Mouse (Mus musculus) kidney, postnatal 10 days (tissue): ENCODE results near the gene Tshz2.
"Not testable (repeated sequence)": the region's sequence is repeated elsewhere in the genome, so short reads cannot be mapped to it uniquely, and the experiment has no call there.

Source experiments
- DNase-seq: peaks from one replicate; pipeline ENCODE4 v3.0.0; 2021; ENCODE audit warnings: mixed read lengths

Tshz2 gene

GRCm38 (mm10) chr2:169760117-169760516 is 127.3 kb downstream of the Tshz2 start:
- no peak for DNase-seq

DNA sequence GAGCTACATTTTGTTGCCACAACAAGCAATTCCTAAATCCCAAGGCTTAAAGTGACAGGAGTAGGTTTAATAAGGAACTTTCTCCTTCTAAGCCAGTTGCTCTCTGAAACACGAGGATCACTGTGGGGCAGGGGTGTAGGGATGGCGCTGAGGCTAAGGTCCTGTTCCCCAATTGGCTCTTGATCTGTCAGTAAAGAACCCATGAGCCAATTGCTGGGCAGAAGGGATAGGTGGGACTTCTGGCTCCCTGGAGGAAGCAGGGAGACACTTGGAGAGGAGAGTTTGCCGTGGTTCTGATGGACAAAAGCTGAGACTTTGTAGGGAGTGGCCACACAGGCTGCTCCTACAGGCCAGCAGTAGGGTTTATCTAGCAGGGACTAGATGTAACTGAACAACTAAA is 128.9 kb downstream of the Tshz2 start:
- DNase-seq, result no peak

GRCm38 (mm10) chr2:169762301-169762700 is 129.5 kb downstream of the Tshz2 start:
- no peak for DNase-seq

DNA sequence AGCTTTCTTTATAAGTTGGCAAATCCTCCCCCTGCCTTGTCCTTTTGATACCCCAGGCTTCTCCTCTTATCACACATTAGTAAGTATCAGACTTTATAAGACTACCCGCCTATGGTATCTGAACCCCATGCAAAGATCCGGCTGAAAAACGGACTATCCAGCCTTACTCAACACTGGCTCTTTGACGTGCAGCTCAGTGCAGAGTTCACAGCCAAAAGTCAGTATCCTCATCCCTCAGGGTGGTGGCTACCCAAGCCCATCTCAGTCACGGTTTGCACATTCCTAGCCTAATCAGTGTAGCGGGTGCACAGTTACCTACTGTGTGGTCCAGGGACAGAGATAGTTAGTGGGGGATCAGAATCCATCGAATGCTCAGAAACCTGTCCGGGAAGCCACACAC is 130.9 kb downstream of the Tshz2 start:
- DNase-seq, result no peak

DNA sequence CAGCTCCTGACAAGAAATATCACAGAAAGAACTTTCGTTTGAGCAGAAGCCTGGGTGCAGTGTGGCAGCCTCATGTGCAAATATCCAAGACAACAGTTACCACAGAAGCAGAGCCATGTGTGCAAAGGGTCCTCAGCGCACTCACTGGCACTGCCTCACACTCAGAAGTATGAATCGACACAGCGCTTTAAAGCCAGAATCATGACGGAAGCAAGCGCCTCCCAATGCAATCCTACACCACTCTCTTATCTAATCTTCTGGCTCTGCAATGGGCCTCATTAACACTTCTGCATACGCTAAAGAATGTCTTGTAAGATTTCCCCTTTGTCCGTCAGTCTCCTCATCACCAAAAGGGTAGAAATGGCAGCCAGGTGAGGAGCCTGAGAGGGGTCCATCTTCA is 133.4 kb downstream of the Tshz2 start:
- DNase-seq, result no peak

- DNase-seq, result no peak
Measured at GRCm38 (mm10) chr2:169767281-169767680, 134.5 kb downstream of the Tshz2 start.

DNA sequence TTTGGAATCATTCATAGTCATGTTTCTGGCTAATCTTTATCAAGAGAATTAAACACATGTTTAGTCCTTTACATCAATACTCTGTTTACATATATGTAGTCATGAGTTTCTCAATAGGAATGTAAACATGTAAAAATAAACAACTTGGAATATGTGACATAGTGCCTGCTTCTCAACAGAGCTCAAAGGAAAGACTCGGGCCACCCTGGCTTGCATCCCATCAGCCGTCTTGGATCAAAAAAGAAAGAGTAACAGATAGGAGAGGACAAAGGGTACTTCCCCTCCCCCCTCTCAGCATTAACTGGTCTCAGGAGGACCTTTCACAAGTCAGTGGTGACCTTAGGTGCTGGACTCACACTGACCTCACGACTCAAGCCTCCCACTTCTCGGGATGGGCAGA is 142.3 kb downstream of the Tshz2 start:
- no peak for DNase-seq

DNA sequence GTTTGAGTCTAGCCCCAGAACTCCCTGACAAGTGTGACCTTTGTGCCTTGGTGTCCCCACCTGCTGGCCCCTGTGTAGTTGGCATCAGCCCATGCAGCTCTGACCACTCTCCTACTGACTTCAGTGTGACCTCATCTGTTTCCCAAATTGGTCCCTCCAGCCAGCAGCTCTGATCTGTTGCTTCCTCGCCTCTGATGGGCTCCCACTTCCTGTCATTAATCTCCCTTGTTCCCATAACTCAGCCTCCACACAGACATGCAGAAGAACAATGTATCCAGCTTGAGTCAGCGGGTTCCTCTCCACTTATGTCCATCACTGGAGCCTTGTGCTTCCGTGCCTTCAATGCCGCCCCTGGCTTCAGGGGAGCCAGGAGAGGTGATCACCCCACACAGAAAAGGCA is 144.4 kb downstream of the Tshz2 start:
- peak; percentile 69 for DNase-seq

DNA sequence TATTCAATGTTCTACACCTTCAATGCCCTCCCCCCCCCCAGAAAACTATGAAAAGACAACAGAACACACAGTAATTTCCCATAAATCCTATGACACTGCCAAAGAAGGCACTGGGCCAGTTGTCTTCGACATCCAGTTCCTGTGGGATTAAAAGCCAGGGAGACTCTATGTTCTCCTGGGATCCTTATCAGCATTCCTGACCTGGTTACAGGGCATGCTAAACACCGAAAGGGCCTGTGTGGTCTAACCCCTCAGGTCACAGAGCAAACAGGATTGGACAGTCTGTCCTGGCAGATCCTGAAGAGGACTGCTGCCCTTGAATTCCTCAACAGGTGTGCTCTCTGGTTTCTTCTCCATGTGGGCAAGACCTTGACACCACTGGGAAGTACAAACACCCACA is 145.0 kb downstream of the Tshz2 start:
- DNase-seq, result no peak

GRCm38 (mm10) chr2:169778740-169779345 is 146.0 kb downstream of the Tshz2 start:
- DNase-seq, result no peak

DNA sequence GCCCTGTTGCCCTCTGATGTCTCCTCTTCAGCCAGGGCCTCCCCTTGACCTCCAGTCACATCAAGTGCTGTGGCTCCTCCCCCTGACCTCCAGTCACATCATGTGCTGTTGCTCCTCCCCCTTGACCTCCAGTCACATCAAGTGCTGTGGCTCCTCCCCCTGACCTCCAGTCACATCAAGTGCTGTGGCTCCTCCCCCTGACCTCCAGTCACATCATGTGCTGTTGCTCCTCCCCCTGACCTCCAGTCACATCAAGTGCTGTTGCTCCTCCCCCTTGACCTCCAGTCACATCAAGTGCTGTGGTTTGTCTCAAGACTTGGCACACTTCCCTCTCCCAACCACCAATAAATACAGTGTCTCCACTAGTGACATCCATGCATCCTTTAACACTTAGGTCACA is 148.9 kb downstream of the Tshz2 start:
- not testable (repeated sequence) for DNase-seq

DNA sequence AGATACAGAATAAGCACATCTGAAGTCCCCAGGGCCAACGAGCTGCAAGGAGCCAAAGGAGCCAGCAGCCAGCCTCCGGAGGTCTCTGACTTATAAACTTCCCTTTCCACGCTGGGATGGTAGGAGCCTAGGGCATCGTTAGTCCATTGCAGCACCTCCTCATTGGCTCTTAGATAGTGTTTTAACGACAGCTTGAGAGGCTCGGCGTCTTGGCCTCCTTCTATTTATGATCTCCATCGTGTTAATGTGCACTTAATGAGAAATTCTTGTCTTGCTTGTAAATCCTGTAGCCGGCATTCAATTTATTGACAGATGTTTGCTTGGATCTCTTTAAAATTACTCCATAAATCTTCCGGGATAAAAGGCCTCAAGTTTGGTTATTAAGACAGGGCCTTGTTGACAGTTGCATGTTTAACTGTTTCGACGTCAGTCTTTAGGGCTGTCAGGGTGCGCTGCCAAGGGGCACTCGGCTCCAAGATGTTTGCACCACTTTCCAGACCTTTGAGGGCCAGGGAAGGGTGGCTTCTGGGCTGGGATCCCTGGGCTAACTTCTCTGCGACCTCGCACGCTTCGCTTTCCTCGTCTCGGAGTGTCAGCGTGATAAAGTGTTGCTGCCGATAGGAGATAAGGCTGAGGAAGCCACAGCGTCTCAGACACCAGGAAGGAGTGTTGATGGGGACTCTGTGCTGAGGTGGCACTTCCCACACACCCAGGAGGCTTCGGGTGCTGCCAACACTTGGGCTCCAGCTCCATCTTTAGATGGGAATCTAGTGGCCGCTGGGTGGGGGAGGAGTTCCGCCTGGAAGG is 150.3 kb downstream of the Tshz2 start:
- peak; percentile 30 for DNase-seq

DNA sequence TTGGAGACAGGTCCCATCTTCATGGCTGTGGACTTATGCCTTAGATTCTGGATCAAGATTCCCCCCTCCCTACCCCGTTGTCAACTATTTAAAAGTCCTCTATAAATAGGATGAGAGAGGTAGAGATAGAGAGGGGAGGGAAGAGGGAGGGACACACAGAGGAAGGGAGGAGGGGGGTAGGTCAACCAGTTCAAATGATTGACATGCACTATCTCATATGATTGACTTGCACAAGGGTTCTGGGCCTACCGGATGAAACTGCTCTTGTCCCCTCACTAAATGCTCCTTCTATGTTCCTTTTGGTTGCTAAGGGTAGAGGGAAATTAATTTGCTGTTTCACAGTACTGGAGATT is 150.8 kb downstream of the Tshz2 start:
- DNase-seq, result no peak

GRCm38 (mm10) chr2:169787381-169787780 is 154.6 kb downstream of the Tshz2 start:
- no peak for DNase-seq

GRCm38 (mm10) chr2:169787906-169788305 is 155.1 kb downstream of the Tshz2 start:
- DNase-seq, result no peak

GRCm38 (mm10) chr2:169790439-169791131 is 157.8 kb downstream of the Tshz2 start:
- peak; percentile 87 for DNase-seq

GRCm38 (mm10) chr2:169792706-169793105 is 159.9 kb downstream of the Tshz2 start:
- DNase-seq, result no peak

DNA sequence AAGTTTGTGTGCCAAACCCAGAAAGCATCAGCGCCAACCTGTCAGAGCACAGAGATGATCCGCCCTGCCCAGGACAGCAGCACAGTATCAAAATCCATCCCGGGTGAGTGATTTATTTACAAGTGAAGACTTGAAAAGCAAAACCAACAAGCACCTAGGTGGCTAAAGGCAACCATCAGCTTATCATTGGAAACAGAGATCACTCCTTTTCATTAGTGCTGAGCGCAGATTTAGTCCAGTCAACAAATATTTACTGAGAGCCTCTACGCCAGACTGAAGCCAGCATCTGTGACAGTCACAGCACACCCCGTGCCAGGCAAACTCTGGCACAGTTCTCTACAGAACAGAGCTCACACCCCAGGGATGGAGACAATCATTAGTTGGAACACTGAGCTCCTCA is 169.4 kb downstream of the Tshz2 start:
- no peak for DNase-seq

DNA sequence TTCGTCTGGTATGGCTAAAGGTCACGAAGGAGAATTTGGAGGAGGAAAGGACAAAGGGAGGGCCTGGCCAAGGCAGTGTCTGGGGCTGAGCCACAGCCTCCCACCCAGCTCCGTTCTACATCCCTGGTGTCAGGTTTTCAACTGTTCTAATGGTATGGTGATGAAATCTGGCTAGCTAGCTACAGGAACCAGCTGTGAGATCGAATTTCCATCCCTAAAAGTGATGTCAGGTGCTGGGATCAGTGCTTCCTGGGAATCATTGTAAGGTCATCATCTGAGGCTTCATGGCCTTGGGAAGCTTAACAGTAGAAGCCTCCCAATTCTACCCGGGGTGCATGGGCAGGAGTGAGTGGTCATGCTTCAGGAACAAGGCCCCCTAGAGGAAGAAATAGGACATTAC is 171.6 kb downstream of the Tshz2 start:
- no peak for DNase-seq

DNA sequence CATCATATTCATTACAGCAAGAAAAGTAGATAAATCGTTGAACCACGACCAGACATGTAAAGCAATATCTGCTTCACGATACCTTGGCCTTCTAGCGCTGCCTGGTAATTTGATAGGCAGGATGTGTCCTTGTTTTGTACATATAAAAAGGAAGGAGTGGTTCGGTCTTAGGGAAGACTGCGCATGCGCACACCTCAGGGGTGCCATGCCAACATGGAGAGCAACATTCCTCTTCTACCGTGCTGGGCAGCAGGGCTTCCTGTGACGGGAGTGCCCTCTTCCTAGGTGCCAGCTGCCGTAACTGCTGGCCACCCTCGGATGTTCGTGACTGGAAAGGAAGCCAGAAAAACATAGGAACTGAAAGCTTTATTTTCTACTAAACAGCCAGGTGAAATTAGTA is 172.7 kb downstream of the Tshz2 start:
- DNase-seq, result no peak

DNA sequence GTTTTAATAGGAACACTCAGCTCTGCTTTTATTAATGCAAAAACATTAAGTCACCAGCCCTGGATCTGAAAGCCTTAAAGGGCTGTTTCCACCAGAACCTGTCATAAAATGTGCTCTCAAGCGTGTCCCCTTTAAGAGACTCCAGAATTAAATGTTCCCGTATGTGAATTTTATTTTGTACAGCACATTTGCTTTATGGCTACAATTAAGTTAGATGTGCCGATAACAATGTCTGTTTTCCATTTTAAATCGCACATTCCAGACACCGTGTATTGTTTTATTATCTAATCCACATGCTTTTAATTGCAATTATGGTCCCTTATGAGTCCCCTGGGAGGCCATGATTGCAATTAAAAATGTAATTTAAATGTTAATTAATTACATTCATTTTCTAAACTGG is 178.8 kb downstream of the Tshz2 start:
- DNase-seq, result no peak

GRCm38 (mm10) chr2:169812055-169812454 is 179.2 kb downstream of the Tshz2 start:
- no peak for DNase-seq

GRCm38 (mm10) chr2:169812940-169813339 is 180.1 kb downstream of the Tshz2 start:
- no peak for DNase-seq

- DNase-seq, result no peak
Measured at GRCm38 (mm10) chr2:169814351-169814750, 181.5 kb downstream of the Tshz2 start.
